Mouse (Mus musculus): Measurements from ENCODE around the gene E130308A19Rik. TPM values are rescaled to one million over a fixed set of nuclear protein-coding genes. Genes with fewer than 3 reads are reported as not detected.
"Not testable (repeated sequence)": the region's sequence is repeated elsewhere in the genome, so short reads cannot be mapped to it uniquely, and the experiment has no call there.

Gene E130308A19Rik
- polyA plus RNA-seq, 1 experiment from 2014 or later: 39.7 TPM

- Histone ChIP-seq H3K4me1 (peaks cover 11% of the 10 kb centered on the region), H3K4me2 (peak overlapping the region; percentile 83), H3K36me3 (ENCODE audit: poor library complexity, severe bottlenecking) (no peaks in the 10 kb centered on the region), H3K27ac (peak overlapping the region; percentile 69), H3K9me3 (replicated peaks) (no peaks in the 10 kb centered on the region), H3K27me3 (no peaks in the 10 kb centered on the region), H3K9ac (peak overlapping the region; percentile 79), H3K4me3 (peak overlapping the region; percentile 90)
- no peak; the same call in none of the 2 replicates for ATAC-seq
- under 1% methylated on average over 47 of the region's 47 CpGs for WGBS
Measured at GRCm38 (mm10) chr4:59782853-59783684, 157.1 kb downstream of the E130308A19Rik start.

GRCm38 (mm10) chr4:59783685-59784279 is 157.8 kb downstream of the E130308A19Rik start:
- ATAC-seq: peak; percentile 97
- Histone ChIP-seq H3K27me3 (no peaks in the 10 kb centered on the region), H3K4me2 (peak overlapping the region; percentile 83), H3K27ac (peak overlapping the region; percentile 69), H3K36me3 (ENCODE audit: poor library complexity, severe bottlenecking) (no peaks in the 10 kb centered on the region), H3K9ac (peak overlapping the region; percentile 79), H3K4me1 (peaks cover 11% of the 10 kb centered on the region), H3K9me3 (replicated peaks) (no peaks in the 10 kb centered on the region), H3K4me3 (peak overlapping the region; percentile 90)
- under 1% methylated on average over 36 of the region's 36 CpGs for WGBS

GRCm38 (mm10) chr4:59785412-59785811 is 159.4 kb downstream of the E130308A19Rik start:
- Histone ChIP-seq H3K4me2 (no peak overlapping the region), H3K27me3 (no peaks in the 10 kb centered on the region), H3K4me1 (peaks cover 11% of the 10 kb centered on the region), H3K36me3 (ENCODE audit: poor library complexity, severe bottlenecking) (no peaks in the 10 kb centered on the region), H3K9me3 (replicated peaks) (no peaks in the 10 kb centered on the region), H3K4me3 (no peak overlapping the region), H3K27ac (no peak overlapping the region), H3K9ac (no peak overlapping the region)
- WGBS: 18% methylated on average over 2 of the region's 2 CpGs
- ATAC-seq: no peak

- H3K9me3 ChIP-seq (replicated peaks): no peaks in the 10 kb centered on the region
- peaks cover 8% of the 10 kb centered on the region for H3K4me1 ChIP-seq
- no peak overlapping the region for H3K4me3 ChIP-seq
- ATAC-seq: peak; percentile 19; the same call in 1 of the 2 replicates
- 2% methylated on average over 7 of the region's 7 CpGs for WGBS
- H3K4me2 ChIP-seq: no peak overlapping the region
- H3K27me3 ChIP-seq: no peaks in the 10 kb centered on the region
- no peaks in the 10 kb centered on the region for H3K36me3 ChIP-seq (ENCODE audit: poor library complexity, severe bottlenecking)
- H3K9ac ChIP-seq: no peak overlapping the region
- no peak overlapping the region for H3K27ac ChIP-seq
Measured at GRCm38 (mm10) chr4:59786661-59787060, 160.7 kb downstream of the E130308A19Rik start.

GRCm38 (mm10) chr4:59787126-59787525 is 161.1 kb downstream of the E130308A19Rik start:
- H3K9ac ChIP-seq: no peak overlapping the region

GRCm38 (mm10) chr4:59789015-59789414 is 163.0 kb downstream of the E130308A19Rik start:
- Histone ChIP-seq H3K4me3 (no peak overlapping the region), H3K36me3 (ENCODE audit: poor library complexity, severe bottlenecking) (no peaks in the 10 kb centered on the region)

More at GRCm38 (mm10) chr4:59787126-59787525, 161.1 kb downstream of the E130308A19Rik start:
- WGBS: 66% methylated on average over 6 of the region's 6 CpGs
- no peak for ATAC-seq
- Histone ChIP-seq H3K4me2 (no peak overlapping the region), H3K36me3 (ENCODE audit: poor library complexity, severe bottlenecking) (no peaks in the 10 kb centered on the region), H3K4me3 (no peak overlapping the region), H3K27ac (no peak overlapping the region), H3K9me3 (replicated peaks) (no peaks in the 10 kb centered on the region), H3K4me1 (peaks cover 5% of the 10 kb centered on the region), H3K27me3 (no peaks in the 10 kb centered on the region)

GRCm38 (mm10) chr4:59793626-59794025 is 167.6 kb downstream of the E130308A19Rik start:
- H3K27ac ChIP-seq; H3K9ac ChIP-seq; H3K36me3 ChIP-seq (ENCODE audit: poor library complexity, severe bottlenecking); H3K4me1 ChIP-seq; H3K27me3 ChIP-seq; H3K4me3 ChIP-seq; H3K9me3 ChIP-seq (replicated peaks); ATAC-seq; H3K4me2 ChIP-seq: not testable (repeated sequence)
- WGBS: 92% methylated on average over 2 of the region's 2 CpGs

More at GRCm38 (mm10) chr4:59789015-59789414, 163.0 kb downstream of the E130308A19Rik start:
- H3K4me2 ChIP-seq: no peak overlapping the region
- no peaks in the 10 kb centered on the region for H3K9me3 ChIP-seq (replicated peaks)
- no peak for ATAC-seq
- H3K27ac ChIP-seq: no peak overlapping the region
- H3K9ac ChIP-seq: no peak overlapping the region
- no peaks in the 10 kb centered on the region for H3K27me3 ChIP-seq
- H3K4me1 ChIP-seq: no peaks in the 10 kb centered on the region

- Histone ChIP-seq H3K4me1 (no peaks in the 10 kb centered on the region), H3K9ac (no peak overlapping the region), H3K4me3 (no peak overlapping the region), H3K27me3 (no peaks in the 10 kb centered on the region), H3K4me2 (no peak overlapping the region), H3K27ac (no peak overlapping the region), H3K9me3 (replicated peaks) (no peaks in the 10 kb centered on the region), H3K36me3 (ENCODE audit: poor library complexity, severe bottlenecking) (no peaks in the 10 kb centered on the region)
- WGBS: 70% methylated on average over 2 of the region's 2 CpGs
- ATAC-seq: no peak
Measured at GRCm38 (mm10) chr4:59794116-59794515, 168.1 kb downstream of the E130308A19Rik start.

- no peak overlapping the region for H3K9ac ChIP-seq
- ATAC-seq: no peak
- no peaks in the 10 kb centered on the region for H3K4me1 ChIP-seq
- H3K4me2 ChIP-seq: no peak overlapping the region
- no peaks in the 10 kb centered on the region for H3K9me3 ChIP-seq (replicated peaks)
- H3K4me3 ChIP-seq: no peak overlapping the region
- no peak overlapping the region for H3K27ac ChIP-seq
- H3K36me3 ChIP-seq (ENCODE audit: poor library complexity, severe bottlenecking): no peaks in the 10 kb centered on the region
- WGBS: 79% methylated on average over 2 of the region's 2 CpGs
- no peaks in the 10 kb centered on the region for H3K27me3 ChIP-seq
Measured at GRCm38 (mm10) chr4:59795788-59796455, 169.9 kb downstream of the E130308A19Rik start.

- Histone ChIP-seq H3K9me3 (replicated peaks) (no peaks in the 10 kb centered on the region), H3K4me2 (no peak overlapping the region), H3K27ac (no peak overlapping the region), H3K4me3 (no peak overlapping the region), H3K27me3 (0 out of 2 replicates have a peak, but pooled peaks cover 2% of the 10 kb centered on the region), H3K9ac (no peak overlapping the region), H3K4me1 (peaks cover 3% of the 10 kb centered on the region), H3K36me3 (ENCODE audit: poor library complexity, severe bottlenecking) (no peaks in the 10 kb centered on the region)
- ATAC-seq: no peak
- 94% methylated on average over 5 of the region's 5 CpGs for WGBS
Measured at GRCm38 (mm10) chr4:59800181-59800580, 174.2 kb downstream of the E130308A19Rik start.

- Histone ChIP-seq H3K27me3 (0 out of 2 replicates have a peak, but pooled peaks cover 2% of the 10 kb centered on the region), H3K9me3 (replicated peaks) (no peaks in the 10 kb centered on the region), H3K36me3 (ENCODE audit: poor library complexity, severe bottlenecking) (no peaks in the 10 kb centered on the region), H3K4me3 (no peak within 1 kb of the TSS), H3K4me1 (peaks cover 7% of the 10 kb centered on the region), H3K4me2 (no peak within 1 kb of the TSS), H3K9ac (no peak within 1 kb of the TSS), H3K27ac (no peak within 1 kb of the TSS)
- ATAC-seq: no peak
Measured at GRCm38 (mm10) chr4:59801489-59801888, 175.5 kb downstream of the E130308A19Rik start, which contains the start of gene Inip. Gene Inip, minus strand, starts transcription at chr4:59801589.

GRCm38 (mm10) chr4:59802107-59802506 is 176.1 kb downstream of the E130308A19Rik start:
- no peak overlapping the region for H3K4me2 ChIP-seq
- WGBS: 76% methylated on average over 6 of the region's 6 CpGs
- no peak overlapping the region for H3K4me3 ChIP-seq
- no peaks in the 10 kb centered on the region for H3K9me3 ChIP-seq (replicated peaks)
- no peak for ATAC-seq
- no peaks in the 10 kb centered on the region for H3K36me3 ChIP-seq (ENCODE audit: poor library complexity, severe bottlenecking)
- 0 out of 2 replicates have a peak, but pooled peaks cover 2% of the 10 kb centered on the region for H3K27me3 ChIP-seq
- no peak overlapping the region for H3K27ac ChIP-seq
- peaks cover 13% of the 10 kb centered on the region for H3K4me1 ChIP-seq
- no peak overlapping the region for H3K9ac ChIP-seq

Measured in forebrain, embryonic 13.5 days (tissue).